Mouse (Mus musculus): Measurements from ENCODE around the gene Robo1.

Gene Robo1

GRCm38 (mm10) chr16:72610661-72611112 is 302.6 kb downstream of the Robo1 start:
- no peak for DNase-seq

- no peak for DNase-seq
Measured at GRCm38 (mm10) chr16:72614898-72615297, 306.8 kb downstream of the Robo1 start.

- DNase-seq = no peak
Measured at GRCm38 (mm10) chr16:72615360-72615759, 307.3 kb downstream of the Robo1 start.

GRCm38 (mm10) chr16:72622371-72622770 is 314.3 kb downstream of the Robo1 start:
- DNase-seq = no peak

- no peak for DNase-seq
Measured at GRCm38 (mm10) chr16:72622868-72623267, 314.8 kb downstream of the Robo1 start.

- DNase-seq = no peak
Measured at GRCm38 (mm10) chr16:72633846-72634245, 325.7 kb downstream of the Robo1 start.

- no peak for DNase-seq
Measured at GRCm38 (mm10) chr16:72639332-72639940, 331.3 kb downstream of the Robo1 start.

- DNase-seq = no peak
Measured at GRCm38 (mm10) chr16:72640932-72641811, 333.1 kb downstream of the Robo1 start.

GRCm38 (mm10) chr16:72645890-72646289 is 337.8 kb downstream of the Robo1 start:
- DNase-seq = no peak

GRCm38 (mm10) chr16:72649314-72649713 is 341.2 kb downstream of the Robo1 start:
- no peak for DNase-seq

- no peak for DNase-seq
Measured at GRCm38 (mm10) chr16:72655411-72655810, 347.3 kb downstream of the Robo1 start.

- peak; percentile 11 for DNase-seq
Measured at GRCm38 (mm10) chr16:72662837-72663350, 354.8 kb downstream of the Robo1 start.

- DNase-seq = peak; percentile 3
Measured at GRCm38 (mm10) chr16:72663351-72664232, 355.5 kb downstream of the Robo1 start.

GRCm38 (mm10) chr16:72664233-72664613 is 356.1 kb downstream of the Robo1 start:
- no peak for DNase-seq

GRCm38 (mm10) chr16:72664806-72665205 is 356.7 kb downstream of the Robo1 start:
- no peak for DNase-seq

GRCm38 (mm10) chr16:72665454-72665853 is 357.3 kb downstream of the Robo1 start:
- DNase-seq = no peak

GRCm38 (mm10) chr16:72670240-72671038 is 362.3 kb downstream of the Robo1 start:
- no peak for DNase-seq

- no peak for DNase-seq
Measured at GRCm38 (mm10) chr16:72677234-72677633, 369.1 kb downstream of the Robo1 start.

GRCm38 (mm10) chr16:72678450-72678849 is 370.3 kb downstream of the Robo1 start:
- no peak for DNase-seq

GRCm38 (mm10) chr16:72678947-72679558 is 370.9 kb downstream of the Robo1 start:
- DNase-seq = no peak
